Mouse (Mus musculus) embryonic fibroblast, embryonic 13.5 days (primary cell): Measurements from ENCODE around the gene Trpm8.

ENCODE experiments used
- CTCF ChIP-seq: IDR thresholded peaks from 2 replicates; pipeline ENCODE4 v1.5.1; 2011; ENCODE audit warnings: mild to moderate bottlenecking, control low read depth, low read length, moderate library complexity, borderline replicate concordance; ENCODE audit not compliant: insufficient read depth
- POLR2A ChIP-seq: IDR thresholded peaks from 2 replicates; pipeline ENCODE4 v1.6.1; 2011; ENCODE audit warnings: low read depth, mild to moderate bottlenecking, control low read depth, low read length, moderate library complexity

GRCm38 (mm10) chr1:88317279-88317678 is 39.8 kb downstream of the Trpm8 start:
- TF ChIP-seq CTCF: no peak
- TF ChIP-seq POLR2A: no peak
